Mouse (Mus musculus): ENCODE measurements at regions not wholly inside any gene's neighbourhood (a gene's known extent, or its start where the extent isn't known, plus 50 kb on each side); places are given as distances from the start of the nearest gene placed in this dataset.

GRCm38 (mm10) chr14:68197470-68197800 lies 1096.7 kb downstream of the Synb start:
- TF ChIP-seq CTCF (IDR thresholded peaks at IDR 0.05; ENCODE audit: low read depth) (no peak), EP300 (IDR thresholded peaks at IDR 0.05; ENCODE audit: low read depth) (no peak)
